Mouse (Mus musculus): ENCODE results near the gene Mllt10. TPM values are rescaled to one million over a fixed set of nuclear protein-coding genes. Genes with fewer than 3 reads are reported as not detected.

The Mllt10 gene
- polyA plus RNA-seq (2012; rRNA removed), result 14.2 and 18.6 TPM in 2 replicates

GRCm38 (mm10) chr2:18055016-18055928 is at the start of gene Mllt10:
Gene Mllt10 (plus strand): TSS chr2:18055237.

GRCm38 (mm10) chr2:18037491-18037890 is 17.5 kb upstream of the Mllt10 start, which contains the start of gene A930004D18Rik:
Gene A930004D18Rik (minus strand): TSS chr2:18037737.

GRCm38 (mm10) chr2:18048453-18049075 is 6.5 kb upstream of the Mllt10 start, which contains the start of gene Skida1:
Gene Skida1 (minus strand): TSS chr2:18049051.

Other genes with a start within 250 kb of the Mllt10 start
- not detected in 2 replicates for gene H2al2a, start 58.3 kb upstream of the Mllt10 start, polyA plus RNA-seq (2012; rRNA removed)
- gene A930004D18Rik, start 17.5 kb upstream of the Mllt10 start, polyA plus RNA-seq (2012; rRNA removed), result 0.52 and 0.66 TPM in 2 replicates
- gene Skida1, start 6.2 kb upstream of the Mllt10 start, polyA plus RNA-seq (2012; rRNA removed), result 0.62 and 0.70 TPM in 2 replicates

Data from liver, embryonic 14 days (tissue).